Mouse (Mus musculus) left cerebral cortex, adult 11 months (tissue): ENCODE measurements around the gene Ints11.

Experiments used
- DNase-seq: peaks from one replicate; pipeline ENCODE4 v3.0.0; 2022; ENCODE audit warnings: low spot score

Ints11 gene

DNA sequence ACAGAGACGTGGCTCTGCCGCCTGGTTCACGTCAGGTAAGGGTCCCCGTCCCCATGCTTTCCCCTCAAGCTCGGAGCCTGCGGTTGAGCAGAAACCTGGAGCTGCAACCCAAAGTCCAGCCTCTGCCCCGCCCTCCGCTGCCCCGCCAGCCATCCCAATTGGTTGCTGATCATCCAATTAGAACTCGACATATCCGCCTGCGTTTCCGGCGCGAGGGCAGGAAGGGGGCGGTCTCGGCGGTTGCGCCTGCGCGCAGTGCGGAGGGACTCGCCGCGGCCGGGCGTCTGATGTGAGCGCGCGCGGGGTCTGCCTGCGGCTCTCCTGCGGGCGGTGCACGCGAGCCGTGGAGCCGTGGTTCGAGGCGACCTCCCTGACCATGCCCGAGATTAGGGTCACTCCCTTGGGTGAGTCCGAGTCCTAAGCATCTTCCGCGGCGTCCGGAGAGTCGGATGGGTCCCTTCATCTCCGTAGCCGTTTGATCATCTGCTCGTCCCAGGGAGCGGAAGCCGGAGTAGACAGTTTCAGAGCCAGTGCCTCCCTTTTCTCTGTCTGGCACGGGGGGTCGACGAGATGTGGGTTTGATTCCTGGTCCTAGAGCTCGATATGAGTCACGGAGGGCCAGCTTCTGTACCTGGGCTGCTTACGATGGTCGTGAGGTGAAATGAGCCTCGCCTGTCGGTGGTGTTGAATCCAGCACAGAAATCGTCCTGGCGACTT is at the start of gene Ints11, which contains the start of gene Cptp:
Gene Ints11 (plus strand): TSS at position 230 of the 717 bp plus-strand sequence.
Gene Cptp (minus strand): TSS at position 124 of the 717 bp plus-strand sequence.
- peak; percentile 92 for DNase-seq

DNA sequence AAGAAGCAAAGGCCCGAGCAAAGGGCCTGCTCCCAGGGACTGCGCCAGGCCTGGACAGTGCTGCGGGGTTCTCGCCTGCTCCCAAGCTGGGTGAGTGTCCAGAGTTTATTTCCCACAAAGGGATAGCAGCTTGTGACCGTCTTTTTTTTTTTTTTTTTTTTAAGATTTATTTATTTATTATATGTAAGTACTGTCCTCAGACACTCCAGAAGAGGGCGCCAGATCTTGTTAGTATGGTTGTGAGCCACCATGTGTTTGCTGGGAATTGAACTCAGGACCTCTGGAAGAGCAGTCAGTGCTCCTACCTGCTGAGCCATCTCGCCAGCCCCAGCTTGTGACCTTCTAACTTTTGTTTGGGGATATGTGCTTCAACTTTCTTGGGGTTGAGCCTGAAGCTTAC is 48.3 kb upstream of the Ints11 start:
- DNase-seq = no peak

DNA sequence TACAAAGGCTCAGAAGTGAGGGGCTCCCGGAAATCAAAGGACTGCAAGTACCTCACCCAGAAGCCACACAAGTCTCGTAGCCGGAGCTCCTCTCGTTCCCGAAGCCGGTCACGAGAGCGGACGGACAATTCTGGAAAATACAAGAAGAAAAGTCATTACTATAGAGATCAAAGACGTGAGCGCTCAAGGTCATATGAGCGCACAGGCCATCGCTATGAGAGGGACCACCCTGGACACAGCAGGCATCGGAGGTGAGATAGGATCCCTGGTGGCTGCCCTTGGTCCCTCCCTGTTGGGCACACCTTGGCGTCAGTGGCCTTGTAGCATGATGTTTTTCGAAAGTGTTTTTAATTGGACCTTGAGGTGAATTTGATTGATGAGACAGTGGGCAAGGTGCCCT is 45.9 kb upstream of the Ints11 start:
- no peak for DNase-seq

DNA sequence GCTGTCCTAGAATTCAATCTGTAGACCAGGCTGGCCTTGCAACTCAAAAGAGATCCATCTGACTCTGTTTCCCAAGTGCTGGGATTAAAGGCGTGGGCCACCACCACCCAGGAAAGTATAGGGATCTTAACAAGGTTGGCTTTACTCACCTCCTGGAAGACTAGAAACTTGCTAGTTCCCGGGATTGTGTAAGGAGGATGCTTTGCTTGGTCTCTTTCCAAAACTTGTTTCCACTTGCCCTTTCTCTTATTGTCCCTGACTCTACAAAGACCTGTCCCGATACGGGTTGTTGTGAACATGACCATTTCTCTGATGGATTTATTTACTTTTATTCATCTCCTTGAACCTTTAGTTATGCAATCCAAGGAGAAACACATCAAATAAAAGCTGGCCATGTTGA is 39.5 kb upstream of the Ints11 start:
- DNase-seq = no peak

DNA sequence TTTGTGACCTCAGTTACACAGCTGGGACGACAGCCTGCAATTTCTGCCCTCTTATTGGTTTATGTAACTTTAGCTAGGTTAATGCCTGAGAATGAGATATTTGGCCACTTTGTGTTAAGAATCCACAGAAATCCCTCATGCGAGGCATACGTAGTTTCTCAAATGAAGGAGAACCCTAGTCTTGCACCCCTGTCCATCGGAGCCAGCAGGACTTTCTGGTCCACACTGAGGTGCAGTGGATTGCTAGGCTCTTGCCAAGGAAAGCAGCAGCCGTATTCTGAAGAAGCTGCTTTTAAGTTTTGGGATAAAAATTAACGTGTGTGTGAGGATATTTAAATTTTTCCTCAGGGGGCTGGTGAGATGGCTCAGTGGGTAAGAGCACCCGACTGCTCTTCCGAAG is 38.8 kb upstream of the Ints11 start:
- no peak for DNase-seq

DNA sequence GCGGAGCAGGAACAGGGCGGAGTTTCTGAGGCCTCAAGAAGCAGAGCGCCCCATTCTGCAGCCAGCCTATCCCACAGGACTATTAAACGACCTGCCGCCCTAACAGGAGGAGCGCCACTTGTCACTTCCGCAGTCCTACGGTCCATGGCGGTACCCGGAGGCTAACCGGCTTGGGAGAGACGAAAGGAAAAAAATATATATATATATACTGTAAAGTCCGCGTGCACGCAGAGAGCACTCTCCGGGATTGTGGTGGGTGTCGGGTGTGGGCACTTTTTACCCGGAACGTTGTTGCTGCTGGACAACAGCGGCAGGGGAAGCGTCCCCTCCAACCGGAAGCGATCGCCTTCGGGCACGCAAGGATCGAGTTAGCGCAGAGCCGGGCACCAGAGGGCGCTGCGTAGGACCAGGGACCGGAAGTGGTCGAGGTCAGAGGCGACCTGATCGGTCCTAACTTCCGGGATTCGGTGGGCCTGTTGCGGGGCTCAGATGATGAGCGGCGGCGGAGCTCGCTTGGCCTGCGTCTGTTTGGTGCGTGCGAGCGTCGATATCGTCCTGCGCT is 38.1 kb upstream of the Ints11 start, which contains the start of gene Aurkaip1:
Gene Aurkaip1 (plus strand): TSS at position 68 of the 562 bp plus-strand sequence.
- DNase-seq = peak; percentile 92

DNA sequence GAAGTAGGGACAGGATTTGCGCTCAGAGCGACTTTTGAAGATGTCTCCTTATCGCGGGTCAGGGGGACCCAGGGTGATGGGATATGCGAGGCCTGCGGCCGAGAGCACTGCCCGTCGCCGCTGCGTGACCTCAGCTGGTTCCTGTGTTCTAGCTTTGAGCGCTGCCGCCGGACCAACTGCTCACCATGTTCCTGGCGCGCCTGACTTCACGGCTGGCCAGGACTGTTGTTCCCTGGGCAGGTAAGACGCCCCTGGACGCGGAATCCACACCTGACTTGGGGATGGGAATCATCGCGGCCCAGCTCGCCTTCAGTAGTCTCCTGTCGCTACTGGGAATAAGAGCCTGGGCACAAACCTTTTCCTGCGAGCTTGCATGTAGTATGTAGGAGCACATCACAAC is 37.5 kb upstream of the Ints11 start:
- no peak for DNase-seq

DNA sequence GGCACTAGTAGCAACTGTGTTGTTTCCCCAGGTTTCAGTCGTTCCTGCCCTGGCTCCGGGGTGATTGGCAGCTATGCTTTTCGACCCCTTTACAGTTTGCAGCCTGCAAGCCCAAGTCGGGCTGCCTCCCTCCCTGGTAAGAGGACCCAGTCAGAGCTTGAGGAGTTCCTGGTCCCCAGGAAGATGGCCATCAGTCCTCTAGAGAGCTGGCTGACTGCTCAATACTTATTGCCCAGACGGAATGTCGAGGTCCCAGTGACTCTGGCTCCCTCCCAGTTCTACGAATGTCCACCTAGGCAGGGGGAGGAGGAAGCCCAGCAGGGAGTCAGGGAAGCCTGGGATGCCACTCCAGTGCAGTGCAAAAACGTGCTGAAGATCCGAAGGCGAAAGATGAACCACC is 37.0 kb upstream of the Ints11 start:
- no peak for DNase-seq

DNA sequence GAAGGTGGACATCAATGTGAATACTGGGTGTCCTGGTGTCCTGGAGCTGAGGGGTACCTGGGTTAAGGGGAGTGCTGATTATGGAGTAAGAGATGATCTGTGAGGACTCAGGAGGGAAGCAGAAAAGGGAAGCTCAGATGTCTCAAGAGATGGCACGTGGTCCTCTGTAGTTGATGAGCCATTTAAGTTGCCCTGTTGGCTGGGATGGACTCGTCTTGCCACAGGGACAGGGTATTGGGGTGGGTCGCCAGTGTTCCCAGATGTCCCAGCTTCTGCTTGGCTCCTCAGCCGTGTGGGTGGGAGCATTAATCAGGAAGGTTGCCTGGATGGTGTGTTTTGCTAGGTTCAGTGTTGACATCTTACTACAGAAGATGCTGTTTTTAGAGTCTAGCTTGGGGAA is 36.1 kb upstream of the Ints11 start:
- no peak for DNase-seq

DNA sequence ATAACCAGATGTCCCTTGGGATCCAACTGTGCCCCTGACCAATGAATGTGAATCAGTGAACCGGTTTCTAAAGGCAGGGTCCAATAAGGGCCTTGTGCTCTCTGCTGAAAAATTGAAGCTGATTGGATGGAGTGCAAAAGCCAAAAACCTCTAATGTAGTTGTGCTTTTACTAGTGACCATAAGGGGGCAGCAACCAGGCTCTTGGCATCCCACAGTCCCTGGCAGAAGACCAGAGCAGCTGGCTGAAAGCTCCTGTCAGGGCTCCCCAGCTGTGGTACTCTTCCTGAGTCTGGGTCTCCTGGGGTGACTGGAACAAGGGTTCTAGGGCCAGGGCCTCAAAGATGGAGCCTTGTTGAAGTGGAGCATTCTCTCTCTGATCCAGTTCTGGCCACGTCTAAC is 35.5 kb upstream of the Ints11 start:
- DNase-seq = peak; percentile 72

DNA sequence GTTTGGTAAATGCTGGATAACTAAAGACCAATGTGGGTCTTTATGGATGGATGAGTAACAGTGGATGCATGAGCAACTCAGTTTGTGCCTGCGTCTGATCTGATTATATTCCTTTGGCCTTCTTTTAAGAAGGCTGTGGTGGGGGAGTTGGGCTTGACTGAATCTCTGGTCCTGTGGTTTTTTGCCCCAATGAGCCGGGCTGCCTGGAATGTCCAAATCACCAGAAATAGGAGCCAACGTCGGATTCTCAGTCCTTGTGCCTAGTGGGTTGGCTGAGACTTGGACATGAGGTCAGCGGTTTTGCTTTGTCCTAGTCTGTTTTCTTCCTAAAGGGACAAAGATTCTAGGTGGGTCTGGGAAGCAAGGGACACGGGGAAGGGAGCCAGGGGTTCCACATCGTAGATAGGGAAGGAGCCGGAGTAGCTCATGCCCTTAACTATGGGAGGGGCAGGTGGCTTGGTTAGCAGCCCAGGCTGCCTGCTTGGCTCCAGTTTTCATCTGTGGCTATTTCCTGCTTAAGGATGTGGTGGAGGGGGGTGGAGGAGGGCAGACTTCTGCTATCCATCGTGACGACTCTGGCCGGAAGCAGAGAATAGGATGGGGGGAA is 31.8 kb upstream of the Ints11 start:
- no peak for DNase-seq

DNA sequence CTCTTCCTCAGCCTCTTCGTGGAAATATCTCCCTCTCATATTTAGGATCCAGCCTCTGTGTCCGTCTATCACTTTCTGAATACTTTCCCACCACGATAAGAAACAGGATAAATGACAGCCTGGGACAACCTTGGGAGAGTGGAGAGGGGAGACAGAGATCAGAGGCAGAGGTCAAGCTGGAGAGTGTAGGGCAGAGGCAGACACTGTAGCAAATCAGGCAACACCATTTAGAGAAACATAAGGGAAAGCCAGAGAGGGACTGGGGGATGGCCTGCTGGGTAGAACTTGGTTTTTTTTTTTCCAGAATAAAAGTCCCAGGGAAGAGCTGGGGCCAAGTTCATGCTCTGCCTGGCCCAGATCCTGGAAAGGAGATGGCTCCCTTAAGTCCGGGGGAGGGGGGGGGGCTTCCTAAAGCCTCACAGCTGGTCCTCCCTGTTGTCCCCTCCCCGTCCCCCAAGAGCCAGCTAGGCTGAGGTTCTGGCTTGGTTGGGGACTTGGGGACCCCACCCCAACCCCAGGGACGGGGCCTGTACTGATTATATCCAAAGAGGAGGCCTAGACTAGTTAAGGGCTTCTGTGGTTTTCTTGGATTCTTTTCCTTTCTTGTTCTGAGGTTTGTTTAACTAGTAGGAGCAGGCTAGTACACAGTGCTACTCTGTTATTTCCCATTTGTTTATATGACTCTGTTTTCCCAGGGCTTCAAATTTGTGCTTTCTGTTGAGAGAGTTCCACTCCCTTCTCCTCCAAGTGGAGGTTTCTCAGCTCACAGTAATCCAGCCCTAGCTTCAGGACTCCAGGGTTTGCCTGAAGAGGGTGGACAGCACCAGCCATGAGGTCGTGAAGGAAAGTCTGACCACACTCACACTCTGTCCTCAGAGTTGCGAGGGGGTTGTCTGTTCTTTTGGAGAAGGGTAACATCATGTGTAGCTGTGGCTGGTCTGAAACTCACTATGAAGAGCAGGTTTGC is 30.9 kb upstream of the Ints11 start:
- DNase-seq = no peak

DNA sequence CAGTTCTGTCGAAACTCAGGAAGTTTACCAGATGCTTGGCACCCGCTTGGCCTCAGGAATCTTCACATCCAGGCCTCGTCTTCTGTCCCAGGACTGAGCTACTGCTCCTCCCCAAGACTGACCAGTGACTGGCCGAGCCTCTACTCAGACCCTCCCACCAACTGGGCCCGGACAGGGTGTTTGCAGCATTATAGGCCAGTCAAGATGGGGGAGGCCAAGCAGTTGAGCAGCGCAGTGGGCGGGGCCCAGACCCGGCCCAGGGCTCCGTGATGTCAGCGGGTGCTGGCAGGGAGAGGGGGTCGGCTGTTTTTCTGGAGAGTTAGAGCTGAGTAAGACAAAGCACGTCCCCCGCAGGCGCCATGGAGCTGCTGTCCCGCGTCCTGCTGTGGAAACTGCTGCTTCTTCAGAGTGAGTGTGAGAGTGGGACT is 29.8 kb upstream of the Ints11 start, which contains the start of gene Mxra8:
Gene Mxra8 (plus strand): TSS at position 198 of the 428 bp plus-strand sequence.
- DNase-seq = no peak

DNA sequence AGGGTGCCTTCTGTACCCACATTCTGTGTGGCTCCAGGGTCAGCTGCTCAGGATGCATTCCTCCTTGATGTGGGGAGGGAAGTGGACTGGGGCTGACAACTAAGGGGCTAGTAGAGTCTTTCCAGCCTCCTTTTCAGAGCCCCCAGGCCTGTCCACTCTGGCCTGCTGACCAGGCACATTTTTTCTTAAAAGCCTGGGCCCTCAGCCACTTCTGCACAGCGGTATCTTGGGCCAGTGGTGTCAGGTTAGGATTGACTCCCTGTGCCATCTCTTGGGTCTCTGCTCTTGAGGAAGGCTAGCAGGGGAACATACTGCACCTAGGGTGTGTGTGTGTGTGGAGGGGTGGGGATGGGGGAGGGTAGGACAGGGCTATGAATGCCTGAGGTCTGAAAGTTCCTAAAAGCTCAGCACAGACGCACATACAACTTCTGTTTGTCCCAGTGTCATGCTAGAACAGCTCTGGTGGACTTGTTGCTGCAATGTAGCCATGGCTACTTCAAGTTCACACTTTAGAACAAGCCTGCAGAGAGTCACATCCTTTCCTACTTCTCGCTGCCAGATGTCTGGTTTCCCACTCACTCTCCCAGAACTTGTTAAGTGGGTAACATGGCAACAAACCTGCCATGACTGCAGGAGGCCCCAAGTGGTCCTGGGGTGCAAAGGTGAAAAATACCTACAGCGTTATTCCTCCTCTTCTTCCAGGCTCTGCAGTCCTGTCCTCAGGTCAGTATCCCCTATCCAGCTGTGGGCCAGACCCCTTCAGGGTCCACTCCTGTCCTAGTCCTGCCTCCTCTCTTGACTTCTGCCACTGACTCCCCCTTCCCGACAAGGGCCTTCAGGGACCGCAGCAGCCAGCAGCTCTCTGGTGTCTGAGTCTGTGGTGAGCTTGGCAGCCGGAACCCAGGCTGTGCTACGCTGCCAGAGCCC is 29.0 kb upstream of the Ints11 start:
- DNase-seq = no peak

DNA sequence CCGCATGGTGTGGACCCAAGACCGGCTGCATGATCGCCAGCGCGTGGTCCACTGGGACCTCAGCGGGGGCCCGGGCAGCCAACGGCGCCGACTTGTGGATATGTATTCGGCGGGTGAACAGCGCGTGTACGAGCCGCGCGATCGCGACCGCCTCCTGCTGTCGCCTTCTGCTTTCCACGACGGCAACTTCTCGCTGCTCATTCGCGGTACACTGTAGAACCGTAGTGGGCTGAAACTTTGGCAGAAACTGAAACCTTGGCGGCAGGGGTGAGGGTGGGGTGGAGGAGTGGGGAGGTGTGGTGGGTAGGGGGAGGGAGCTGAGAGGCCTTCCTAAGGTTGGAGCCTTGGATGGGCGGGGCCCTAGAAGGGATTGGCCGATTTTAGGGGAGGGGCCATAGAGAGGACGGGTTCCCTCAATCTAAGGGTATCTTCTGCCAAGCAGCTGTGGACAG is 28.3 kb upstream of the Ints11 start:
- no peak for DNase-seq

DNA sequence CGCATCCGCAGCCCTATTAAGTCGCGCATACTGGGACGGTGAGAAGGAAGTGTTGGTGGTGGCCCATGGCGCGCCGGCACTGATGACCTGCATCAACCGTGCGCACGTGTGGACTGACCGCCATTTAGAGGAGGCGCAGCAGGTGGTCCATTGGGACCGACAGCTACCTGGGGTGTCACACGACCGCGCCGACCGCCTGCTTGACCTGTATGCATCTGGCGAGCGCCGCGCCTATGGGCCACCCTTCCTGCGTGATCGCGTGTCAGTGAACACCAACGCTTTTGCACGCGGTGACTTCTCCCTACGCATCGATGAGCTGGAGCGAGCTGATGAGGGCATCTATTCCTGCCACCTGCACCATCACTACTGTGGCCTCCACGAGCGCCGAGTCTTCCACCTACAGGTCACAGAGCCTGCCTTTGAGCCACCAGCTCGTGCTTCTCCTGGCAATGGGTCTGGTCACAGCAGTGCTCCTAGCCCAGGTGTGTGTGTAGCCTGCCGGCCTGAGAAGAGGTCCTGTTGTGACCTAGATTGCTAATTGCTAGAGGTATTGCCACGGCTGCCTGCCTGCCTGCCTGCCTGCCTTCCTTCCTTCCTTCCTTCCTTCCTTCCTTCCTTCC is 27.6 kb upstream of the Ints11 start:
- DNase-seq = no peak

DNA sequence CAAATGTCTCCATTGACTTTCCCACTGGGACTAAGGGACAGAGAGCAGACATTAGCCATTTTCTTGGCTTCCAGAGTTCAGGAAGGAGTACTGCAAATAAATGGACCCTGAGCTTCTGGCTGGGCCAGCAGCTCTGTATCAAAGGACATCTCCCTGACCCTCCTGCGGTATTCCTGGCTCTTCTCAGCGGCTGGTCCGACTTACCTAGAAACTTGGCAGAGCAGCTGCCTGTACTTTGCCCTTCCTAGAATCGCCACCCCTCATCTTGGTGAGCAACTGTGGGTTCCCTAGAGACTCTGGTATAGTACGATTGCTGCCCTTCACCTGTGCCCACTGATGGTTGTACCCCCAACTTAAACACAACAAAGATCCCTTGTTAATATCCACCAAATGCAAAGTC is 26.1 kb upstream of the Ints11 start:
- no peak for DNase-seq

DNA sequence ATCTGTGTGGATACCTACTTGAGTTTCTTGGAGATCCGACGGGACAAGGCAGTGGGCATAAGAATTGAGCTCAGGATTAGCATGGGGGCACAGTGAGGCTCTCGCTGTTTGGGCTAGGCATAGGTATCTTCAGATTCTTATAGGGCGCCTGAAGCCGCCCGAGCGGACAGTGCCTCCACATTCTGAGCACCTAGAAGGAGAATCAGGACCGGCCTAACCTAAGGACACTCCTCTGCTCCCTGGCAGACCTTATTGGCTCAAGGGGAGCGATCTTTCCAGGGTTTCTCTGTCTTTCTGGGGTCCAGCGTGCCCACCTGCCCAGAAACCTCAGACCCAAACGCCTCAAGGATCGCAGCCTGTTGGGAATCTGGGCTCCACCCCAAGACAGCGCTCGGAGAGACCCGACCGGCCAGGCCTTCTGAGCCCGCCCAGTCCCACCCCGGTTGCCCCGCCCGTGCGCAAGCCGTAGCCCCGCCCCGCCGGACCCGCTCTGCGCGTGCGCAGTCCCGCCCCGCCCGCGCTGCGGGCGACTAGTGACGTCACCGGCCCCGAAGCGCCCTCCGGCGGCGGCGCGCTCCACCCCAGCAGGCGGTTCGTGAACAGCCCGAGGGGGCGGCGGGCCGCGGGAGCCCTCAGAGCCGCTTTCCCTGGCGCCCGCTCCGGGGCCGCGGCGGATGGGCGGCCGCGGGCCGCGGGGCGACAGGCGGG is 22.3 kb upstream of the Ints11 start, which contains the start of gene Dvl1:
Gene Dvl1 (plus strand): TSS at position 532 of the 708 bp plus-strand sequence.
- peak; percentile 84 for DNase-seq

DNA sequence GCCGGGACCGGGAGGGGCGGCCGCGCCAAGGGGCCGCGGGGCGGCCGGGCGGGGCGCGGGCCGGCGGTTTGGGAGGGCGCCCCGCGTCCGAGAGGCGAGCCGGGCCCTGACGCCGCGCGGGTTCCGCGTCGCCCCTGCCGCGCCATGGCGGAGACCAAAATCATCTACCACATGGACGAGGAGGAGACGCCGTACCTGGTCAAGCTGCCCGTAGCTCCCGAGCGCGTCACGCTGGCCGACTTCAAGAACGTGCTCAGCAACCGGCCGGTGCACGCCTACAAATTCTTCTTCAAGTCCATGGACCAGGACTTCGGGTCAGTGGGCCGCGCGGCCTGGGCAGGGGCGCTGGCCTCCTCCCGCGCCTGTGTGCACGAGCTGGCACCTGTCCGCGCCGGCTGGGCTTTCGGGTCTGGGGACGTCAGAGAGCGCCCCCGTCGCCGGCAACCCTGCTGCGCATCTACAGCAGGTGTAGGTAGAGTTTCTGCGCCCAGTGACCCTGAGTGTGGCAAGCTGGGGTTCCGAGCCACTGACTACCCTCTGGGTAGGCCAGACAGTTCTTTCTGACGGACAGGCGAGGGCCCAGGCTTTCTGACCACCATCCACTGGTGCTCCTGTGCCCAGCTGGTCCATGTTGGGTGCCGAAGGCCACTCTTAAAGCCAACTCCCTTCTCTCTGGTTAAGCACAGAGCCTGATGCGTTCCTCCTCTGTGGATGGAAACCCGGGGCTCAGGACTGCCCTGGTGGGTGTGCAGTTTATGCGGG is 21.6 kb upstream of the Ints11 start:
- DNase-seq = no peak
